Mouse (Mus musculus) CD4-positive, CD25-positive, alpha-beta regulatory T cell, adult 2 months (primary cell): ENCODE data around the gene Chst10.
A peak's percentile ranks its signal among the peaks of the same experiment; 100 is the strongest.

Source experiments
- DNase-seq: peaks from one replicate; pipeline ENCODE4 v3.0.0-alpha.2; 2012; ENCODE audit warnings: low read depth, low spot score

Gene Chst10

GRCm38 (mm10) chr1:38897431-38898248 is at the start of gene Chst10:
Chst10 (minus strand) TSS chr1:38898161.
- peak; percentile 95 for DNase-seq

GRCm38 (mm10) chr1:38939608-38940007 is 41.6 kb upstream of the Chst10 start:
- DNase-seq = peak; percentile 8

- no peak for DNase-seq
These were observed 40.9 kb upstream of the Chst10 start, which contains the start of gene Nms for GRCm38 (mm10) chr1:38938849-38939248. Nms (plus strand) TSS chr1:38939149.

- DNase-seq = peak; percentile 81
These were observed 38.8 kb upstream of the Chst10 start for GRCm38 (mm10) chr1:38936780-38937179.

- peak; percentile 63 for DNase-seq
These were observed 36.7 kb upstream of the Chst10 start for GRCm38 (mm10) chr1:38934668-38935067.

GRCm38 (mm10) chr1:38930767-38931166 is 32.8 kb upstream of the Chst10 start:
- no peak for DNase-seq

- DNase-seq = no peak
These were observed 31.5 kb upstream of the Chst10 start for GRCm38 (mm10) chr1:38929468-38929867.

- no peak for DNase-seq
These were observed 31.0 kb upstream of the Chst10 start for GRCm38 (mm10) chr1:38928996-38929395.

GRCm38 (mm10) chr1:38903985-38904384 is 6.0 kb upstream of the Chst10 start:
- no peak for DNase-seq

GRCm38 (mm10) chr1:38902571-38902970 is 4.6 kb upstream of the Chst10 start:
- peak; percentile 65 for DNase-seq

- no peak for DNase-seq
These were observed 4.9 kb downstream of the Chst10 start for GRCm38 (mm10) chr1:38893081-38893480.

GRCm38 (mm10) chr1:38891444-38891843 is 6.5 kb downstream of the Chst10 start:
- no peak for DNase-seq

- no peak for DNase-seq
These were observed 9.2 kb downstream of the Chst10 start for GRCm38 (mm10) chr1:38888803-38889202.

GRCm38 (mm10) chr1:38887011-38887410 is 10.9 kb downstream of the Chst10 start:
- no peak for DNase-seq

- DNase-seq = no peak
These were observed 11.4 kb downstream of the Chst10 start for GRCm38 (mm10) chr1:38886602-38887001.

GRCm38 (mm10) chr1:38885956-38886355 is 12.0 kb downstream of the Chst10 start:
- peak; percentile 58 for DNase-seq

- DNase-seq = peak; percentile 71
These were observed 14.2 kb downstream of the Chst10 start for GRCm38 (mm10) chr1:38883766-38884165.

GRCm38 (mm10) chr1:38882746-38883145 is 15.2 kb downstream of the Chst10 start:
- no peak for DNase-seq

- no peak for DNase-seq
These were observed 16.6 kb downstream of the Chst10 start for GRCm38 (mm10) chr1:38881366-38881765.

- no peak for DNase-seq
These were observed 21.1 kb downstream of the Chst10 start for GRCm38 (mm10) chr1:38876671-38877382.

GRCm38 (mm10) chr1:38873911-38874310 is 24.1 kb downstream of the Chst10 start:
- no peak for DNase-seq

GRCm38 (mm10) chr1:38871834-38872233 is 26.1 kb downstream of the Chst10 start:
- no peak for DNase-seq
